Mouse (Mus musculus) c-Kit-positive CD71-negative TER-119-negative erythroid progenitor cells, embryonic 14.5 days (primary cell): ENCODE results near the gene Jun.
A peak's percentile ranks its signal among the peaks of the same experiment; 100 is the strongest.

Experiments used
- DNase-seq: peaks from one replicate; pipeline ENCODE4 v3.0.0-alpha.2; 2013; ENCODE audit warnings: low read depth

Jun gene

GRCm38 (mm10) chr4:95073214-95073750 lies 21.3 kb upstream of the Jun start:
- DNase-seq, result no peak

- DNase-seq, result no peak
Measured at GRCm38 (mm10) chr4:95070407-95070806, 18.4 kb upstream of the Jun start.

- no peak for DNase-seq
Measured at GRCm38 (mm10) chr4:95068045-95068948, 16.3 kb upstream of the Jun start.

GRCm38 (mm10) chr4:95063609-95064210 lies 11.7 kb upstream of the Jun start:
- DNase-seq, result no peak

- DNase-seq, result no peak
Measured at GRCm38 (mm10) chr4:95062873-95063272, 10.9 kb upstream of the Jun start.

GRCm38 (mm10) chr4:95057264-95057663 lies 5.2 kb upstream of the Jun start:
- DNase-seq, result no peak

- no peak for DNase-seq
Measured at GRCm38 (mm10) chr4:95055276-95055675, 3.3 kb upstream of the Jun start.

- DNase-seq, result no peak
Measured at GRCm38 (mm10) chr4:95054336-95054735, 2.3 kb upstream of the Jun start.

GRCm38 (mm10) chr4:95053791-95054117 lies 1.7 kb upstream of the Jun start:
- DNase-seq, result no peak

GRCm38 (mm10) chr4:95053041-95053790 lies 1.2 kb upstream of the Jun start:
- peak; percentile 82 for DNase-seq

- DNase-seq, result no peak
Measured at GRCm38 (mm10) chr4:95051311-95051871, 631 bp downstream of the Jun start.

GRCm38 (mm10) chr4:95050518-95051278 lies 1.3 kb downstream of the Jun start:
- DNase-seq, result no peak

- DNase-seq, result peak; percentile 30
Measured at GRCm38 (mm10) chr4:95049884-95050517, 2.0 kb downstream of the Jun start.

GRCm38 (mm10) chr4:95049153-95049552 lies 2.9 kb downstream of the Jun start:
- DNase-seq, result peak; percentile 22

GRCm38 (mm10) chr4:95048731-95049100 lies 3.3 kb downstream of the Jun start:
- no peak for DNase-seq

- peak; percentile 18 for DNase-seq
Measured at GRCm38 (mm10) chr4:95048021-95048730, 3.8 kb downstream of the Jun start.

- no peak for DNase-seq
Measured at GRCm38 (mm10) chr4:95045133-95045532, 6.9 kb downstream of the Jun start.

GRCm38 (mm10) chr4:95044721-95045120 lies 7.3 kb downstream of the Jun start:
- no peak for DNase-seq

GRCm38 (mm10) chr4:95038024-95038423 lies 14.0 kb downstream of the Jun start:
- no peak for DNase-seq

- no peak for DNase-seq
Measured at GRCm38 (mm10) chr4:95031158-95031557, 20.9 kb downstream of the Jun start.
